Mouse (Mus musculus): ENCODE results near the gene Usp22.

DNA sequence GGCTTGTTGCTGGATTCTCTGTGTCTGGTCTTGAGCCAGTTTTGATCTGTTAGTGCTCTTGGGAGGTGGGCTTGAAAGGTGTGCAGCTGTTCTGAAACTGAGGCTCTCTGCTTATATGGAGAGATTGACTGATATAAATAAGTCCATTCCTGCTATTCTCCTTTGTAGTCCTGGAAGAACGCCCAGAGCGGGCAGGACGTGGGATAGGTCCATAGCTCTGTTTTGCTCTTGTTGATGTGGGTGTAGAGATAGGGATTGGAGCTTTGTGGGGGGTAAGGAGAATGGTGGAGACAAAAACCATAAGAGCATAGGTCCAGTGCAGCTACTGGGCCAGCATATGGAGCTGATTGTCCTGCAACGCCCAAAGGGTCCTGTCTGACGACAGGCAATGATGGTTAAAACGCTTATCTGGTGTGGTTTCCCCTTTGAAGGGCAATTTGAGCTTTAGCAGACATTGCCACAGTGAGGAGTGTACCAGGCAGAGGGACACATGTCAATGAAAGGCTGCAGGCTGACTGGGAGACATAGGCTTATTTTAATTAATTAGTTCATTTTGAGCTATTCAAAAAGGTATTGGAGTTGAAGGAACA lies 31.8 kb downstream of the Usp22 start:
- TF ChIP-seq CTCF (IDR thresholded peaks at IDR 0.05; ENCODE audit: low read depth): no peak
- TF ChIP-seq EP300 (IDR thresholded peaks at IDR 0.05; ENCODE audit: low read depth): no peak

All from liver, embryonic 14.5 days (tissue).